Mouse (Mus musculus) C2C12 (cell line): Measurements from ENCODE around the gene Gm45140. TPM values are rescaled to one million over a fixed set of nuclear protein-coding genes. Genes with fewer than 3 reads are reported as not detected.

Source experiments
- H3K27me3 ChIP-seq: one replicate; pipeline ENCODE4 v1.6.1; 2011; ENCODE audit not compliant: control insufficient read depth, insufficient read depth, insufficient read length
- H3K36me3 ChIP-seq: one replicate; pipeline ENCODE4 v1.6.1; 2011; ENCODE audit not compliant: control insufficient read depth, insufficient read depth
- H3K4me3 ChIP-seq: one replicate; pipeline ENCODE4 v1.5.1; 2011; ENCODE audit warnings: mild to moderate bottlenecking, control low read depth; ENCODE audit not compliant: poor library complexity, insufficient read depth, severe bottlenecking
- H3K79me2 ChIP-seq: one replicate; pipeline ENCODE4 v1.6.1; 2011; ENCODE audit not compliant: control insufficient read depth, insufficient read depth
- H3K79me3 ChIP-seq: one replicate; pipeline ENCODE4 v1.6.1; 2011; ENCODE audit warnings: low read depth, control low read depth
- H3ac ChIP-seq: one replicate; pipeline ENCODE3; 2011; ENCODE audit warnings: low read depth; ENCODE audit not compliant: control insufficient read depth, insufficient read length
- CEBPB ChIP-seq: IDR thresholded peaks from one replicate; pipeline ENCODE4 v1.6.1; 2011; ENCODE audit warnings: low read depth, mild to moderate bottlenecking, control low read depth, moderate library complexity
- CTCF ChIP-seq: IDR thresholded peaks from one replicate; pipeline ENCODE4 v1.5.1; 2011; ENCODE audit not compliant: control insufficient read depth, insufficient read depth, insufficient read length
- FOSL1 ChIP-seq: IDR thresholded peaks from one replicate; pipeline ENCODE4 v1.8.0; 2011; ENCODE audit warnings: mild to moderate bottlenecking, low read length; ENCODE audit not compliant: poor library complexity, insufficient read depth, severe bottlenecking
- MAX ChIP-seq: IDR thresholded peaks from one replicate; pipeline ENCODE4 v1.6.1; 2011; ENCODE audit warnings: mild to moderate bottlenecking, control low read depth
- MYOD1 ChIP-seq: IDR thresholded peaks from one replicate; pipeline ENCODE4 v1.6.1; 2011; ENCODE audit warnings: low read depth; ENCODE audit not compliant: control insufficient read depth, insufficient read length
- MYOG ChIP-seq: IDR thresholded peaks from one replicate; pipeline ENCODE4 v1.6.1; 2011; ENCODE audit not compliant: control insufficient read depth, insufficient read length; ENCODE audit errors: extremely low read depth
- USF1 ChIP-seq: IDR thresholded peaks from one replicate; pipeline ENCODE4 v1.6.1; 2011; ENCODE audit warnings: low read depth, mild to moderate bottlenecking, control low read depth, moderate library complexity
- polyA plus RNA-seq: library from polyadenylated mRNA; unstranded; fragments of >200 nt; fragmentation: generic; extraction: Trizol; gene quantifications from one replicate; pipeline ENCODE4 v1.2.1, GENCODE M21; 2012; ENCODE audit warnings: missing spikeins

Gene Gm45140
- polyA plus RNA-seq, 1 experiment, result 2.3 TPM

GRCm38 (mm10) chr6:87797321-87797720 lies 38.3 kb downstream of the Gm45140 start:
- H3K27me3 ChIP-seq, result no peaks in the 10 kb centered on the region
- H3K4me3 ChIP-seq, result no peak overlapping the region
- H3ac ChIP-seq, result no peak overlapping the region
- no peaks in the 10 kb centered on the region for H3K79me3 ChIP-seq
- no peak for TF ChIP-seq USF1
- no peak for TF ChIP-seq MAX
- TF ChIP-seq MYOG, result no peak
- TF ChIP-seq MYOD1, result no peak
- TF ChIP-seq CEBPB, result no peak
- TF ChIP-seq FOSL1, result no peak
- no peak for TF ChIP-seq CTCF
- H3K36me3 ChIP-seq, result no peaks in the 10 kb centered on the region
- H3K79me2 ChIP-seq, result no peaks in the 10 kb centered on the region

GRCm38 (mm10) chr6:87796251-87796880 lies 39.2 kb downstream of the Gm45140 start:
- Histone ChIP-seq H3K79me2 (no peaks in the 10 kb centered on the region), H3ac (no peak overlapping the region), H3K4me3 (no peak overlapping the region), H3K27me3 (no peaks in the 10 kb centered on the region), H3K79me3 (no peaks in the 10 kb centered on the region), H3K36me3 (no peaks in the 10 kb centered on the region)
- TF ChIP-seq MYOG (no peak), USF1 (no peak), MAX (no peak), FOSL1 (no peak), CEBPB (no peak)

- Histone ChIP-seq H3K79me3 (no peaks in the 10 kb centered on the region), H3K27me3 (no peaks in the 10 kb centered on the region), H3K36me3 (no peaks in the 10 kb centered on the region), H3ac (no peak overlapping the region), H3K79me2 (no peaks in the 10 kb centered on the region), H3K4me3 (no peak overlapping the region)
- TF ChIP-seq USF1 (no peak), MYOG (no peak), CTCF (no peak), FOSL1 (no peak)
These were observed 40.0 kb downstream of the Gm45140 start for GRCm38 (mm10) chr6:87795385-87796150.

GRCm38 (mm10) chr6:87793821-87794510 lies 41.6 kb downstream of the Gm45140 start:
- H3K79me3 ChIP-seq, result no peaks in the 10 kb centered on the region
- no peaks in the 10 kb centered on the region for H3K27me3 ChIP-seq
- no peak overlapping the region for H3ac ChIP-seq
- no peak overlapping the region for H3K4me3 ChIP-seq
- no peaks in the 10 kb centered on the region for H3K79me2 ChIP-seq
- no peaks in the 10 kb centered on the region for H3K36me3 ChIP-seq
- TF ChIP-seq CTCF (no peak), MAX (no peak), FOSL1 (no peak), USF1 (no peak), MYOD1 (no peak), MYOG (no peak), CEBPB (no peak)

- no peak for TF ChIP-seq FOSL1
These were observed 43.8 kb downstream of the Gm45140 start for GRCm38 (mm10) chr6:87791826-87792225.

GRCm38 (mm10) chr6:87790779-87791480 lies 44.7 kb downstream of the Gm45140 start:
- Histone ChIP-seq H3K27me3 (no peaks in the 10 kb centered on the region), H3K36me3 (no peaks in the 10 kb centered on the region), H3K4me3 (no peak overlapping the region), H3K79me3 (no peaks in the 10 kb centered on the region), H3ac (no peak overlapping the region), H3K79me2 (no peaks in the 10 kb centered on the region)
- no peak for TF ChIP-seq CEBPB

More at GRCm38 (mm10) chr6:87791826-87792225, 43.8 kb downstream of the Gm45140 start:
- H3K4me3 ChIP-seq, result no peak overlapping the region
- no peaks in the 10 kb centered on the region for H3K79me3 ChIP-seq
- no peaks in the 10 kb centered on the region for H3K27me3 ChIP-seq
- H3K36me3 ChIP-seq, result no peaks in the 10 kb centered on the region
- H3ac ChIP-seq, result no peak overlapping the region
- H3K79me2 ChIP-seq, result no peaks in the 10 kb centered on the region
